25 mouse cellular contexts compared by ENCODE assay signal in genomic region chr7:142446264-142446663, GRCm38 (mm10). TPM values are rescaled to one million over a fixed set of nuclear protein-coding genes. Genes with fewer than 3 reads are reported as not detected.
A peak's percentile ranks its signal among the peaks of the same experiment; 100 is the strongest.
DNase-seq lines count a peak whose midpoint lies in the region; ATAC-seq and TF ChIP-seq lines count a peak whose summit lies in the region.
"Had no signal": no experiment of that assay in that cellular context is flagged by ENCODE, and none has a peak within 500 bp of the region (broad histone marks: within the 10 kb centered on the region; RNA-seq: fewer than 3 reads in every experiment).

No protein-coding gene starts in this region.

- H3K4me1 ChIP-seq in stomach, postnatal 0 days (replicated peaks; ENCODE audit: control insufficient read depth, insufficient read depth): no peaks in the 10 kb centered on the region
- H3K4me1 ChIP-seq: forebrain, embryonic 12.5 days had no signal

- no peak overlapping the region for H3K27ac ChIP-seq in stomach, postnatal 0 days (replicated peaks)
- H3K27ac ChIP-seq: embryonic facial prominence, embryonic 10.5 days; embryonic facial prominence, embryonic 12.5 days; forebrain, embryonic 12.5 days had no signal

- H3K4me2 ChIP-seq in stomach, postnatal 0 days (replicated peaks; ENCODE audit: low read depth): no peak overlapping the region
- H3K4me2 ChIP-seq: embryonic facial prominence, embryonic 12.5 days; forebrain, embryonic 12.5 days had no signal

- H3K27me3 ChIP-seq in stomach, postnatal 0 days (ENCODE audit: control insufficient read depth, insufficient read depth, low read length): no peaks in the 10 kb centered on the region
- H3K27me3 ChIP-seq: embryonic facial prominence, embryonic 12.5 days; forebrain, embryonic 12.5 days had no signal

- intact Hi-C loops in heart, postnatal 10 days (cut with DNase I): loop anchor here (2.0 kb wide), 1 partner anchor 29 kb away; no protein-coding TSS in a partner anchor

- ATAC-seq in stomach, postnatal 0 days (ENCODE audit: low FRiP score, low TSS enrichment): no peak
- ATAC-seq: activated CD4-positive, CD25-positive, alpha-beta regulatory T cell, adult 4 months; forebrain, embryonic 14.5 days; forebrain, embryonic 16.5 days had no signal

- TF ChIP-seq EP300 in stomach, postnatal 0 days (optimal IDR thresholded peaks at IDR 0.05): no peak

- H3K36me3 ChIP-seq in stomach, postnatal 0 days (ENCODE audit: control insufficient read depth, insufficient read depth, low read length): no peaks in the 10 kb centered on the region
- H3K36me3 ChIP-seq: embryonic facial prominence, embryonic 10.5 days; embryonic facial prominence, embryonic 12.5 days; forebrain, embryonic 12.5 days had no signal

- no peak for TF ChIP-seq CTCF in stomach, postnatal 0 days (IDR thresholded peaks at IDR 0.05; ENCODE audit: low read depth)

- H3K9me3 ChIP-seq in stomach, postnatal 0 days (ENCODE audit: control insufficient read depth, low read length): no peaks in the 10 kb centered on the region
- H3K9me3 ChIP-seq: embryonic facial prominence, embryonic 10.5 days; embryonic facial prominence, embryonic 12.5 days; forebrain, embryonic 12.5 days had no signal

- H3K9ac ChIP-seq in stomach, postnatal 0 days (ENCODE audit: low read length): no peak overlapping the region
- H3K9ac ChIP-seq: embryonic facial prominence, embryonic 12.5 days; forebrain, embryonic 12.5 days had no signal

- H3K4me3 ChIP-seq in stomach, postnatal 0 days (ENCODE audit: low read depth, low read length): no peak overlapping the region
- H3K4me3 ChIP-seq: embryonic facial prominence, embryonic 10.5 days; embryonic facial prominence, embryonic 12.5 days; forebrain, embryonic 12.5 days had no signal

- peak; percentile 47 for DNase-seq in gastrocnemius, adult 18-20 months (ENCODE audit: low spot score)
- DNase-seq in gastrocnemius, adult 8-10 months (ENCODE audit: low spot score in 2 of 2): no peak
- DNase-seq in heart, adult 11 months: peak; percentile 53
- DNase-seq in heart, postnatal 10 days: no peak
- DNase-seq in thymus, postnatal 4 days: peak; percentile 6
- no peak for DNase-seq in thymus, postnatal 36 days
- DNase-seq in stomach, postnatal 0 days (ENCODE audit: low spot score): peak; percentile 10
- DNase-seq in kidney, postnatal 36 days: no peak
- DNase-seq: adrenal gland, adult 8-10 months; adrenal gland, postnatal 14 days; adrenal gland, postnatal 36 days; cerebellum, adult 11-12 months; cerebellum, adult 2 months; cerebellum, adult 9-10 months; cerebellum, postnatal 10 days; cerebellum, postnatal 25 days had no signal

- 91% methylated on average over 4 of the region's 4 CpGs for WGBS in stomach, postnatal 0 days

RNA-seq across cellular contexts. Expression of gene Tnni2, which starts 4.7 kb away (rescaled TPM):
- total RNA-seq in gastrocnemius, adult 18-20 months (2021): over 10,000 TPM; 19,257 to 20,060 TPM
- over 10,000 TPM; 16,943 to 22,105 (median 19,624) TPM for total RNA-seq in gastrocnemius, adult 8-10 months (2022)
- total RNA-seq in heart, postnatal 10 days (2021): 1 to 10 TPM; 1.9 to 4.3 TPM
- 19.1 and 19.6 TPM in 2 replicates for polyA plus RNA-seq in stomach, postnatal 0 days (2015; fragmentation: Nextera tagmentation; extraction: Ambion mirVana)
- total RNA-seq: MEL had no signal
- polyA plus RNA-seq: activated CD4-positive, CD25-positive, alpha-beta regulatory T cell, adult 4 months; forebrain, embryonic 16.5 days had no signal

RNA-seq across cellular contexts. Expression of gene Syt8, which starts 11.6 kb away (rescaled TPM):
- not detected for total RNA-seq in gastrocnemius, adult 18-20 months (2021)
- total RNA-seq in gastrocnemius, adult 8-10 months (2022): not detected
- total RNA-seq in heart, postnatal 10 days (2021): not detected
- 70.7 and 78.9 TPM in 2 replicates for polyA plus RNA-seq in stomach, postnatal 0 days (2015; fragmentation: Nextera tagmentation; extraction: Ambion mirVana)
- total RNA-seq: adrenal gland, adult 18-20 months; adrenal gland, postnatal 14 days; adrenal gland, postnatal 36 days; MEL had no signal
- polyA plus RNA-seq: activated CD4-positive, CD25-positive, alpha-beta regulatory T cell, adult 4 months; cerebellum, adult 2 months; cortical plate, adult 2 months; embryonic facial prominence, embryonic 10.5 days; forebrain, embryonic 12.5 days; forebrain, embryonic 14.5 days; forebrain, embryonic 16.5 days had no signal

RNA-seq across cellular contexts. Expression of gene Lsp1, which starts 14.3 kb away (rescaled TPM):
- 10 to 100 TPM; 30.3 to 38.4 TPM for total RNA-seq in gastrocnemius, adult 18-20 months (2021)
- 10 to 100 TPM; 22.8 to 39.1 (median 34.1) TPM for total RNA-seq in gastrocnemius, adult 8-10 months (2022)
- total RNA-seq in heart, postnatal 10 days (2021): 100 to 1,000 TPM; 111 to 116 TPM
- polyA plus RNA-seq in stomach, postnatal 0 days (2015; fragmentation: Nextera tagmentation; extraction: Ambion mirVana): 107 and 110 TPM in 2 replicates
- total RNA-seq: MEL had no signal

RNA-seq across cellular contexts. Expression of gene Tnnt3, which starts 52.4 kb away (rescaled TPM):
- total RNA-seq in gastrocnemius, adult 18-20 months (2021): over 10,000 TPM; 35,269 to 35,976 TPM
- over 10,000 TPM; 31,851 to 38,724 (median 35,835) TPM for total RNA-seq in gastrocnemius, adult 8-10 months (2022)
- total RNA-seq in heart, postnatal 10 days (2021): 1 to 10 TPM in 1 of 2 experiments, under 1 TPM in 1; 0.67 to 1.8 TPM
- 8.0 and 11.7 TPM in 2 replicates for polyA plus RNA-seq in stomach, postnatal 0 days (2015; fragmentation: Nextera tagmentation; extraction: Ambion mirVana)
- total RNA-seq: MEL had no signal

RNA-seq across cellular contexts. Expression of gene Ctsd, which starts 58.4 kb away (rescaled TPM):
- total RNA-seq in gastrocnemius, adult 18-20 months (2021): 100 to 1,000 TPM; 445 to 450 TPM
- 100 to 1,000 TPM; 443 to 485 (median 471) TPM for total RNA-seq in gastrocnemius, adult 8-10 months (2022)
- 100 to 1,000 TPM; 501 to 525 TPM for total RNA-seq in heart, postnatal 10 days (2021)
- 798 and 841 TPM in 2 replicates for polyA plus RNA-seq in stomach, postnatal 0 days (2015; fragmentation: Nextera tagmentation; extraction: Ambion mirVana)

Comparison
In these comparisons a context has a peak if more than half of its experiments do, and no peak if none do; other contexts are left out.
1. DNase-seq: peak in gastrocnemius, adult 18-20 months (single experiment), heart, adult 11 months (single experiment), thymus, postnatal 4 days (single experiment) and stomach, postnatal 0 days (single experiment); none in gastrocnemius, adult 8-10 months (0 of 2), heart, postnatal 10 days (0 of 2), thymus, postnatal 36 days (0 of 2) and kidney, postnatal 36 days (0 of 2).
2. RNA of gene Tnni2, which starts 4.7 kb away (total RNA-seq): 16,943 to 22,105 TPM in gastrocnemius, adult 8-10 months and 19,257 to 20,060 TPM in gastrocnemius, adult 18-20 months; 1.9 to 4.3 TPM in heart, postnatal 10 days; every median in the first group is over 1,000 times any median in the second.